ENCODE assay signal across 15 mouse cellular contexts in the genomic region with DNA sequence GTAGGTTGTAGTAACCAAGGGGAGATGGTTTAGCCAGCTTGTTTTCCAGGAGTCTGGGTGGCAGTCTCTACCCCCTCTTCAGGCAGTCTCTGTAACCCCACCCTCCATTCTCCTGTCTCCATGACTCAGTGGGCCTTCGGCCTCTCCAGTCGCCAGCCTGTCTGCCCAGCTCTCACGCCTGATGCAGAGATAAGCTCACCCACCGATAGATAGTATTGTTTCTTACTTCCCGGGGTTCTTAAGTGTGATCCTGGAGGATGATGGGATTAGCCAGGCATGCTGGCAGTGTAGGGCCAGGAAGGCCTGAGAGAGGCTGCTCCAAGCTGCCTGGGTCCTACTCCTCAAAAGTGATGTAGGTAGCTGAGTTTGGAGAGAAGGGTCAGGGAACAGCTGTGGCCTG. TPM values are rescaled to one million over a fixed set of nuclear protein-coding genes. Genes with fewer than 3 reads are reported as not detected.
DNase-seq lines count a peak whose midpoint lies in the region; ATAC-seq lines count a peak whose summit lies in the region.
"Had no signal": no experiment of that assay in that cellular context is flagged by ENCODE, and none has a peak within 500 bp of the region (broad histone marks: within the 10 kb centered on the region; RNA-seq: fewer than 3 reads in every experiment).

No protein-coding gene starts in this region.

- H3K9ac ChIP-seq in midbrain, embryonic 16.5 days (ENCODE audit: low read depth, low read length): no peak overlapping the region
- H3K9ac ChIP-seq: embryonic facial prominence, embryonic 15.5 days; hindbrain, embryonic 13.5 days; kidney, embryonic 15.5 days; midbrain, embryonic 12.5 days had no signal

- no peak for ATAC-seq in midbrain, embryonic 16.5 days

- H3K4me1 ChIP-seq in heart, embryonic 10.5 days: peaks cover 39% of the 10 kb centered on the region
- peaks cover 29% of the 10 kb centered on the region for H3K4me1 ChIP-seq in midbrain, embryonic 10.5 days
- 0 out of 2 replicates have a peak, but pooled peaks cover 3% of the 10 kb centered on the region for H3K4me1 ChIP-seq in midbrain, embryonic 16.5 days (ENCODE audit: control insufficient read depth, insufficient read depth, low read length)

- no peak overlapping the region for H3K4me2 ChIP-seq in midbrain, embryonic 16.5 days (ENCODE audit: low read length)
- H3K4me2 ChIP-seq: embryonic facial prominence, embryonic 15.5 days; hindbrain, embryonic 13.5 days; kidney, embryonic 15.5 days; midbrain, embryonic 12.5 days had no signal

- intact Hi-C loops in heart, postnatal 14 days (cut with DNase I): no loop called here

- WGBS in heart, embryonic 10.5 days: 14% methylated on average over 5 of the region's 5 CpGs
- WGBS in midbrain, embryonic 10.5 days: 48% methylated on average over 5 of the region's 5 CpGs
- WGBS in midbrain, embryonic 16.5 days: 36% methylated on average over 5 of the region's 5 CpGs

- 0 out of 2 replicates have a peak, but pooled peaks cover 4% of the 10 kb centered on the region for H3K9me3 ChIP-seq in heart, embryonic 10.5 days
- peaks cover 2% of the 10 kb centered on the region; the same call in 1 of the 2 replicates for H3K9me3 ChIP-seq in midbrain, embryonic 10.5 days (replicated peaks)
- no peaks in the 10 kb centered on the region for H3K9me3 ChIP-seq in midbrain, embryonic 16.5 days (replicated peaks; ENCODE audit: control insufficient read depth, low read length, poor library complexity, severe bottlenecking)
- H3K9me3 ChIP-seq: embryonic facial prominence, embryonic 15.5 days; hindbrain, embryonic 13.5 days; kidney, embryonic 15.5 days; midbrain, embryonic 12.5 days had no signal

- no peak overlapping the region for H3K4me3 ChIP-seq in heart, embryonic 10.5 days
- H3K4me3 ChIP-seq in midbrain, embryonic 10.5 days: no peak overlapping the region
- H3K4me3 ChIP-seq in midbrain, embryonic 16.5 days (ENCODE audit: low read depth, low read length): no peak overlapping the region
- H3K4me3 ChIP-seq: embryonic facial prominence, embryonic 15.5 days; hindbrain, embryonic 13.5 days; kidney, embryonic 15.5 days; midbrain, embryonic 12.5 days had no signal

- peak overlapping the region; percentile 64; the same call in 1 of the 2 replicates for H3K27ac ChIP-seq in heart, embryonic 10.5 days
- H3K27ac ChIP-seq in midbrain, embryonic 10.5 days (replicated peaks): peak overlapping the region; percentile 52; the same call in 1 of the 2 replicates
- no peak overlapping the region for H3K27ac ChIP-seq in midbrain, embryonic 16.5 days (ENCODE audit: low read length)
- H3K27ac ChIP-seq: embryonic facial prominence, embryonic 15.5 days; hindbrain, embryonic 13.5 days; macrophage; midbrain, embryonic 12.5 days had no signal

- H3K27me3 ChIP-seq in heart, embryonic 10.5 days (ENCODE audit: insufficient read depth, poor library complexity, severe bottlenecking): peaks cover 4% of the 10 kb centered on the region
- 0 out of 2 replicates have a peak, but pooled peaks cover 5% of the 10 kb centered on the region for H3K27me3 ChIP-seq in midbrain, embryonic 10.5 days (ENCODE audit: low read depth, poor library complexity, severe bottlenecking)
- no peaks in the 10 kb centered on the region for H3K27me3 ChIP-seq in midbrain, embryonic 16.5 days (ENCODE audit: control insufficient read depth, insufficient read depth, low read depth, low read length)
- H3K27me3 ChIP-seq: embryonic facial prominence, embryonic 15.5 days; kidney, embryonic 15.5 days; midbrain, embryonic 12.5 days had no signal

- H3K36me3 ChIP-seq in heart, embryonic 10.5 days: no peaks in the 10 kb centered on the region
- no peaks in the 10 kb centered on the region for H3K36me3 ChIP-seq in midbrain, embryonic 10.5 days
- H3K36me3 ChIP-seq in midbrain, embryonic 16.5 days (ENCODE audit: control insufficient read depth, insufficient read depth, low read length): no peaks in the 10 kb centered on the region
- H3K36me3 ChIP-seq: embryonic facial prominence, embryonic 15.5 days; hindbrain, embryonic 13.5 days; kidney, embryonic 15.5 days; midbrain, embryonic 12.5 days had no signal

- DNase-seq in heart, embryonic 10.5 days (ENCODE audit: low spot score): no peak
- no peak for DNase-seq in heart, postnatal 14 days
- no peak for DNase-seq in midbrain, embryonic 10.5 days (ENCODE audit: low spot score)
- peak; percentile 54 for DNase-seq in lung, postnatal 10 days
- DNase-seq in spleen, postnatal 10 days (ENCODE audit: low spot score in 2 of 2): no peak
- DNase-seq in adrenal gland, postnatal 36 days: no peak
- DNase-seq: adrenal gland, postnatal 25 days; cerebellum, adult 8-10 months; thymus, postnatal 36 days had no signal

RNA-seq across cellular contexts. Expression of gene Mrps18a, which starts 29.7 kb away (rescaled TPM):
- 150 and 166 TPM in 2 replicates for polyA plus RNA-seq in heart, embryonic 10.5 days (2016; fragmentation: Nextera tagmentation; extraction: Ambion mirVana)
- 100 to 1,000 TPM; 115 to 119 TPM for total RNA-seq in heart, postnatal 14 days (2021)
- 143 and 156 TPM in 2 replicates for polyA plus RNA-seq in midbrain, embryonic 10.5 days (2016; fragmentation: Nextera tagmentation; extraction: Ambion mirVana)
- polyA plus RNA-seq in midbrain, embryonic 16.5 days (2015; fragmentation: Nextera tagmentation; extraction: Ambion mirVana): 156 and 158 TPM in 2 replicates
- total RNA-seq in adrenal gland, postnatal 36 days (2021): 100 to 1,000 TPM in 1 of 2 experiments, 10 to 100 TPM in 1; 99.1 to 106 TPM

RNA-seq across cellular contexts. Expression of gene Vegfa, which starts 48.9 kb away (rescaled TPM):
- 4.5 and 6.0 TPM in 2 replicates for polyA plus RNA-seq in heart, embryonic 10.5 days (2016; fragmentation: Nextera tagmentation; extraction: Ambion mirVana)
- 100 to 1,000 TPM; 275 TPM for total RNA-seq in heart, postnatal 14 days (2021)
- polyA plus RNA-seq in midbrain, embryonic 10.5 days (2016; fragmentation: Nextera tagmentation; extraction: Ambion mirVana): 2.1 and 2.3 TPM in 2 replicates
- polyA plus RNA-seq in midbrain, embryonic 16.5 days (2015; fragmentation: Nextera tagmentation; extraction: Ambion mirVana): 3.4 and 4.7 TPM in 2 replicates
- 100 to 1,000 TPM; 330 to 830 TPM for total RNA-seq in adrenal gland, postnatal 36 days (2021)
